Mouse (Mus musculus): ENCODE results near the gene Ankrd13a. TPM values are rescaled to one million over a fixed set of nuclear protein-coding genes. Genes with fewer than 3 reads are reported as not detected.
"Not testable (repeated sequence)": the region's sequence is repeated elsewhere in the genome, so short reads cannot be mapped to it uniquely, and the experiment has no call there.

Ankrd13a gene
- total RNA-seq, 1 experiment from 2014 or later: 89.4 TPM

GRCm38 (mm10) chr5:114836886-114837285 is 62.4 kb downstream of the Ankrd13a start:
- DNase-seq: no peak

DNA sequence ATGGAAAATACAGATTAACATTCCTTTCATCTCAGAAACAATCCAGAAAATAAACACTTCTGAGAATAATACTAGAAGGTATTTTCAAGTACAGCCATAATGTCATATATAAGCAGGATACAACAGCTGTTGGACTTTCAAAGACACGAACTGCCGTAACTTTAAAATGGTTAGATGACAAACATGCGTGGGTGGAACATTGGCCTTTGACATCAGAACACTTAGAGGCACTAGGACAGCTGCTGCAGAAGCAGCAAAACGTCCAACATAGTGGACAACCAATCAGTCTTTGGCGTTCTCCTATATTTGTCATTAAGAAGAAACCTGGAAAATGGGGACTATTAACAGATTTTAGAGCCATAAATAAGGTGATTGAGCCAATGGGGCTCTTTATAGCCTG is 66.0 kb downstream of the Ankrd13a start:
- DNase-seq: not testable (repeated sequence)

GRCm38 (mm10) chr5:114842155-114842554 is 67.7 kb downstream of the Ankrd13a start:
- DNase-seq: not testable (repeated sequence)

- DNase-seq: no peak
Measured at GRCm38 (mm10) chr5:114842674-114843073, 68.2 kb downstream of the Ankrd13a start.

- DNase-seq: not testable (repeated sequence)
Measured at GRCm38 (mm10) chr5:114844371-114844770, 69.9 kb downstream of the Ankrd13a start.

- DNase-seq: no peak
Measured at GRCm38 (mm10) chr5:114851565-114852236, 77.2 kb downstream of the Ankrd13a start.

- not testable (repeated sequence) for DNase-seq
Measured at GRCm38 (mm10) chr5:114853364-114853763, 78.9 kb downstream of the Ankrd13a start, which contains the start of gene 4930519G04Rik. Gene 4930519G04Rik (plus strand): TSS chr5:114853664.

Small RNAs within 50 kb of the gene (microRNA-seq; reads per million reads assigned to microRNA genes)
- 10.2 to 18.7 reads per million in 2 experiments for gene Mir6240

Other genes with a start within 250 kb of the Ankrd13a start
- 55.8 and 77.0 TPM in 2 replicates for gene Fam222a, start 206.7 kb upstream of the Ankrd13a start, total RNA-seq (2021)
- 2.1 and 3.6 TPM in 2 replicates for gene Trpv4, start 116.3 kb upstream of the Ankrd13a start, total RNA-seq (2021)
- gene Gltp, start 83.7 kb upstream of the Ankrd13a start, total RNA-seq (2021): 39.2 and 41.7 TPM in 2 replicates
- 6.9 and 10.0 TPM in 2 replicates for gene Tchp, start 66.9 kb upstream of the Ankrd13a start, total RNA-seq (2021)
- gene Git2, start 840 bp downstream of the Ankrd13a start, total RNA-seq (2021): 42.7 and 49.4 TPM in 2 replicates
- gene 1500011B03Rik, start 48.8 kb downstream of the Ankrd13a start, total RNA-seq (2021): 36.8 and 43.6 TPM in 2 replicates
- not detected in 2 replicates for gene 4930519G04Rik, start 79.0 kb downstream of the Ankrd13a start, total RNA-seq (2021)
- not detected in 2 replicates for gene Gm9936, start 84.0 kb downstream of the Ankrd13a start, total RNA-seq (2021)
- gene Oasl2, start 122.3 kb downstream of the Ankrd13a start, total RNA-seq (2021): 6.5 and 7.7 TPM in 2 replicates
- gene Oasl1, start 148.6 kb downstream of the Ankrd13a start, total RNA-seq (2021): 0.83 and 1.5 TPM in 2 replicates
- 36.2 and 36.3 TPM in 2 replicates for gene 2210016L21Rik, start 167.5 kb downstream of the Ankrd13a start, total RNA-seq (2021)
- 0.26 and 2.0 TPM in 2 replicates for gene Hnf1a, start 196.4 kb downstream of the Ankrd13a start, total RNA-seq (2021)
- 54.8 and 59.2 TPM in 2 replicates for gene Sppl3, start 236.5 kb downstream of the Ankrd13a start, total RNA-seq (2021)